Mouse (Mus musculus): ENCODE measurements around the gene Cog1.
"Not testable (repeated sequence)": the region's sequence is repeated elsewhere in the genome, so short reads cannot be mapped to it uniquely, and the experiment has no call there.

Gene Cog1

DNA sequence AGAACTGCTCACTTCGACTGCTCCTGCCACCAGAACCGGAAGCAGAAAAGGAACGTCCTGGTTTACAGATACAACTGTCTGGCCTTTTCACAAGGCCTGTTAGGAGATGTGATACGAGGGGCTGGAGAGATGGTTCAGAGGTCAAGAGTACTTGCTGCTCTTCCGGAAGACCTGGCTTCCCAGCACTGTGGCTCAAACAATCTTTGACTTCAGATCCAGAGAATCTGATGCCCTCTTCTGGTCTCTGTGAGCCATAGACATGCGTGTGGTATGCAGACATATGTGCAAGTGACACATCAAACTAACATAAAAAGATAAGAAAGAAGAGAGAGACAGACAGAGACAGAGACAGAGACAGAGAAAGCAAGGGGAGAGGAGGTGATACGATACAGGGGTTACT, 16.7 kb upstream of the Cog1 start:
- no peak for DNase-seq

DNA sequence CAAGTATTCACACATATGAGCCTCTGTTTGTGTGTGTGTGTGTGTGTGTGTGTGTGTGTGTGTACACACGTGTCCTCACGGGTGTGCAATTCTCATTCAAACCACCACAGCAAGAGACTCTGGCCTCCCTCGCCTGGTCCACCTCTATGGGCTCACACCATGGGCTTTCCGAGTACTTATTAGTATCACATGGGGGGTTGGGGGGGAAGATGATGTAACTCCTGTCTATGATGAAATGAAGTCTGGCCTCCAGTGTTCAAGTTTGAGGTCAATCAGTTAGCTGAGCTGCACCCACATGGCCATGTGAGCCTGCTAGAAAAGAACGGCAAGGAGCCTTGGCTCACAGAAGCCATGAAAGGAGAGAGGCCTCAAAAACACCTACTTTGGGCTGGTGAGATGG, 15.6 kb upstream of the Cog1 start:
- no peak for DNase-seq

DNA sequence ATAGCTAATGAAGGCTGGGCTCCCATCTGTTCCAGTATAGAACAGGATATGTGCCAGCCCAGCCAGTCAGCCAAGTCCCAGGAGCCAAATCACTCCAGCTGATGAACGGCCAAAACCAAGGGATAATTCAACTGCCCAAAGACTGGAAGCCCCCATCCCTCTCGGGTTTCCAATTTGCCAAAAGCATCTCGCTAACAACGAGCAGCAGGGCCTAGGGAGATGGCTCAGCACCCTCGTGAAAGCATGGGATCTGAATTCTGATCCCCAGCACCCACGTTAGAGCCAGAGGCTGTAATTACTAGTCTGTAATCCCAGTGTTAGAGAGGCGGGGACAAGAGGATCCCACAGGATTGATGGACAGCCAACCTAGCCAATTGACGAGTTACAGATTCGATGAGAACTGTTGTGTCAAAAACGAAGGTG, 14.3 kb upstream of the Cog1 start:
- DNase-seq = no peak

DNA sequence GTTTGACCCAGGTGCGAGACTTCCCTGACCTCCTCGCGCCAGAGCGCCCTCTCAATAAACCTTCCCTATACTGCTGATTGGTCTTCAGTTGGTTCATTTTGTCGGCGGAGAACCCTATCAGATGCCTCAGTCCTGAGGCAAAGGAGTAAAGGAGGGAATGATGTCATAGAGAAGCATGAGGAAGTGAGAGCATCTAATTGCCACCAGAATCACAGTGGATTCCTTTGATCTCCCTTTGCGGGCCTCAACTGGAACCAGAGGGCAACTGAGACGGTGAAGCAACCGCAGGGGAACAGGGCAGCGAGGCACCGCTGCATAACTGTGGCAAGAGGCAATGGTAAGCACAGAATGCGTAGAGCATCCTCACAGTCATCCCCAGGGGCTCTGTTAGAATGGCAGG, 10.3 kb upstream of the Cog1 start:
- DNase-seq = no peak

DNA sequence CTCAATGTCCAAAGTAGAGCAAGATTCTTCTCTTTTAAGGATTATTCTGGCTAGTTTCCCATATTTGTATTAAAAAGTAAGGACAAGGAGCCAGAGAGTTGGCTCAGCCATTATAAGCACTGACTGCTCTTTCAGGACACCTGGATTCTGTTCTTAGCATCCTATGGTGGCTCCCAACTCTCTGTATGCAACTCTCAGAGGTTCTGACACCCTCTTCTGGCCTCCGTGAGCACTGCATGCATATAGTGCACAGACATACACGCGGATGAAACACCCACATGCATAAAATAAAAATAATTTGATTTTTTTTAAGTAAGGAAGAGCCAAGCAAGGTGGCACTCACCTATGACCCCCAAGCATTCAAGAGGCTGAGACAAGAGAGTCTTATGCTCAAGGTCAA, 3.8 kb upstream of the Cog1 start:
- no peak for DNase-seq

DNA sequence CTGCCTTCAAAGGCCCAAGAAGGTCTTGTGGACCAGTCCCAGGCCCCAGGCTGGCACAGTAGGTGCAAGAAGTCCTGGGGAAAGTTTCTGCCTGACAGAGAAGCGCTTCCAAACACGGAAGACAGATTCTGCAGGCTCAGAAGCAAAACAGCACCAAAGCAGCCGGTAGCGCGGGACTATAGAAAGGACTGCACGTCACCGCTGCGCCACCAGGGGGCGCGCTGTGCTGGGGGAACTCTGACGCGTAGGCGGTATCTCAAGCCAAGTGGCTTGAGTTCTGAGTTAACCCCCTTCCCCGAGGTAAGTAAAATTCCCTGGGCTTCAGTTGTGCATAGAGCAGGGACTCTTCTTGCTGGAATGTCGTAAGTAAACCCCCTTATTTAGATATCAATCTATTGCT, 817 bp upstream of the Cog1 start:
- DNase-seq = peak; percentile 91 to 96

DNA sequence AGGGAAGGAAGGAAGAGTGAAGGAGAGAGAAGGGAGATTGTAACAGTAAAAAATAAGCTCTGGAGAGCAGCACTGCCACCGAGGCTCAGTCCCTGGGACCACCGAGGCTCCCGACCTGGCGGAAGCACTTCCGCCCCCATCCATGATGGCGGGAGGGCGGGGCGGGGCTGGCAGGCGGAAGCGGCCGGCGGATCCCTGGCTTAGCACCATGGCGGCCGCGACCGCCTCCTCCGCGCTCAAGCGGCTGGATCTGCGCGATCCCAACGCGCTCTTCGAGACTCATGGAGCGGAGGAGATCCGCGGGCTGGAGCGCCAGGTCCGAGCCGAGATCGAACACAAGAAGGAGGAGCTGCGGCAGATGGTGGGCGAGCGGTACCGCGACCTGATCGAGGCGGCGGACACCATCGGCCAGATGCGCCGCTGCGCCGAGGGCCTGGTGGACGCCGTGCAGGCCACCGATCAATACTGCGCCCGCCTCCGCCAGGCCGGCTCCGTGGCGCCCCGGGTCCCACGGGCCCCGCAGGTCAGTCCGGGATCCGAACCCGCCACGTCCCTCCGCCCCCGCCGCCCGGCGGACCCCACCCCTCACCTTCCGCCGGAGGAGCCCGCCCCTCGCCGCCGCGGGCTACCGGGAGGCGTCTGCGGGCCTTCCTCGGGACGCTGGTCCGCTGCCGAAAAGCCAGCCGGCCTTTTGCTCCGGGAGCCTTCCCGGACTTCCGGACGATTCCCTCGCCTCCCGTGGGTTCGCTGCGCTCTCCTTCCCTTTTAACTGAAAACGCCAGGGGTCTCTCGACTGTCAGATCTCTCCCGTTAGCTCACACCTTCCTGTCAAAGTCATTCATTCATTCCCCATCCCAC, 613 bp downstream of the Cog1 start, which contains the start of gene Slc39a11:
Slc39a11 (minus strand) TSS at position 727 of the 858 bp plus-strand sequence.
- DNase-seq = peak; percentile 81 to 87

DNA sequence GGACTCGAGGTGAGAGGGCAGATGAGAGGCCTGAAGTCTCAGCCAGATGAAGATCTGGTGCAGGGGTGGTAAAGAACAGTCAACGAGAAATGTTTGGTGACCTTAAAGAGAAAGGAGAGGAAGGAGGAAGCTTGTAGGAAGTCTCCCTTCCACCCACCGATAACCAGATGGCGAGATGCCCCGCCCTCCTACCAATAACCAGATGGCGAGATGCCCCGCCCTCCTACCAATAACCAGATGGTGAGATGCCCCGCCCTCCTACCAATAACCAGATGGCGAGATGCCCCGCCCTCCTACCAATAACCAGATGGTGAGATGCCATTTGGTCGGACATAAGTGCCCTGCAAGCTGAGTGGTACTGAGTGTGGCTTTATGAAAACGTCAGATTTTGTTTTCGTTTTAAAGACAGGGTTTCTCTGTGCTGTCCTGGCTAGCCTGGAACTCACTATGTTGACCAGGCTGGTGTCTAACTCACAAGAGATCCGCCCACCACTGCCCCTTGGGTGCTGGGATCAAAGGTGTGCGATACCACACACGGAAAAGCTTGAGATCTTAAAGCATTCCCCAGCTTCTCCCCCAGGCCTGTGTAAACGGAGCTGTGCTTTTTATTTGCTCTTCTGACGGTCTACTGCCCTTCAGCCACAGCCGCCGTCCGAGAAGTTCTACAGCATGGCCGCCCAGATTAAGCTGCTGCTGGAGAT, 2.4 kb downstream of the Cog1 start:
- DNase-seq = peak; percentile 69 to 77

DNA sequence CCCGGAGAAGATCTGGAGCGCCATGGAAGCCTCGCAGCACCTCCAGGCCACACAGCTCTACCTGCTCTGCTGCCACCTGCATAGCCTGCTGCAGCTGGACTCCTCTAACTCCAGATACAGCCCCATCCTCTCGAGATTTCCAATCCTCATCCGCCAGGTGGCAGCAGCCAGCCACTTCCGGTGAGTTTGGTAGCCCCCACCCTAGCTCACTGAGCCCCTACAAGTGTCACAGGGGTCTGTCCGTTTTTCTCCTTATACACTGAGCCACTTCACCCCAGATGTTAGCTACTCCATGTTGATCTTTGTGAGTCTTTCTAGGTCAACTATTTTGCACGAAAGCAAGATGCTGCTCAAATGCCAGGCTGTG, 2.9 kb downstream of the Cog1 start:
- DNase-seq = peak; percentile 63 to 75

DNA sequence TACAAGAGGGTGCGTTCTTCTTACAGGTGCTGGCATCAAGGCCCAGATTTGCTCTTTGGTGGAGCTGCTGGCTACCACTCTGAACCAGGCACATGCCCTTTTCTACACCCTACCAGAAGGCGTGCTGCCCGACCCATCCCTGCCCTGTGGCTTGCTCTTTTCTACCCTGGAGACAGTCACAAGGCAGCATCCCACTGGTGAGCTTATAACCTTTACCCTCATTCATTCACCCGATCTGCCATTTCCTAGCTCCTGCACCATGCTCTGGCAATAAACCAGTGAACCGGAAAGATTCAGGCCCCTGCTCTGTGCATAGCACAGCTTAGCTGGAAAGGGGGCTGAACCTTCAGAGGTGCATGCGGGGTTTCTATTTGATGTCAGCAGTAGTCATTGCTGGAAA, 3.5 kb downstream of the Cog1 start:
- DNase-seq = peak in 1 of 2 experiments; percentile 22

DNA sequence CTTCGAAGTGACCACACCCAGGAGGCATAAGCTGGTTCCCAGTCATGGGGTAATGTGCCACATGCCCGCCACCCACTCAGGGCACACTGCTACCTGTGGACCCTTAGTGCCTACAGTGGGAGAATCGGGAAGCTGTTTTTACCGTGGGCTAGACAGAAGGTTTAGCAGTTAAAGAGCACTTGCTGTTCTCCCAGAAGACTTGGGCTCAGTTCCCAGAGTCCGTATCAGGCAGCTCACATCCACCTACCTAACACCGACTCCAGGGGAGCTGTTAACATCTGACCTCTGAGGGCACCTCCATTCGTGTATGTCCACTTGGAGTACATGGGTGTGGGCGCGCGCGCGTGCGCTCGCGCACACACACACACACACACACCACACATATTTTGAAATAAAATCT, 5.1 kb downstream of the Cog1 start:
- DNase-seq = peak in 1 of 2 experiments; percentile 28

DNA sequence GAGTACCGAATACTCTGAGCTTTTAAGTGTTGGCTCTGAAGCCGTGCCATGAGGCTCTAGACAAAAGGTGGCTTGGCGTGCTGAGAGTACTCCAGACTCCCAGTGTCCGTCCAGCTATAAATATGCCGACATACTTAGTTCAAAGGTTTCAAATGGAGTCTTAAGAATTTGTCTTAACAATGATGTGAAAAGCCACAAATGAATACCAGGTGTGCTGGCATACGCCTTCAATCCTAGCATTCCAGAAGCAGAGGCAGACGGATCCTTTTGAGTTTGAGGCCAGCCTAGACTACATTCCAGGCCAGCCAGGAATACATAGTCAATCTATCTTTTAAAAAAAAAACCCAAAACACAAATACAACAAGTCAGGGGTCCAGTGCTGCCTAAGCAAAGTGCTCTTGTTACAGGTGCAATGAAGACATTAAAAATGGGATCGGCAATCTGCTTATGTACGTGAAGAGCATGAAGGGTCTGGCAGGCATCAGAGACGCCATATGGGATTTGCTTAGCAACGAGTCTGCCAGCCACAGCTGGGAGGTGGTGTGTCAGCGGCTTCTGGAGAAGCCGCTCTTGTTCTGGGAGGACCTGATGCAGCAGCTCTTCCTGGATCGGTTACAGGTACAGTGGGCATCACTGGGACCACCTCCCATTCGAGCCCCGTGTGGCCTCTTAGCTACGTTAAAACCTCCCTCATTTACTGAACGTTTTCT, 5.7 kb downstream of the Cog1 start:
- peak in 1 of 2 experiments; percentile 42 for DNase-seq

DNA sequence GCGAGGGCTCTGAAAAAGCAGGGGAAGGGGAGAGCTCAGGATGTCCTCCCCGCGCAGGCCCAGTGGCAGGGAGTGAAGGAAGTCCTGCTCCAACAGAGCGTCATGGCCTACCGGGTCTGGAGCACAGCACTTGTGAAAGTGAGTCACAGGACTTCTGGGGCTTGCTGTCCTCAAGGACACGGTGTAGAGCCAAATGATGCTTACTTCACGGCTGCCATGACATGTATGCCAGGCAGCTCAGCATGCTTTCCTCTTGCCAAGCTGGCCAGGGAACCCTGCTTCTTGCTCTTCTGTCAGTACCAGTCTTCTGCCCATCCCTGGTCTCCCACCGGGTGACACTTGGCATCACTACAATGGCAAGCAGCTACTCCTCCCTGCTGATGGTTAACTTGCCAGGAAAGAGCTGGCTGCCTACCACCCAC, 7.6 kb downstream of the Cog1 start:
- peak; percentile 93 to 95 for DNase-seq

DNA sequence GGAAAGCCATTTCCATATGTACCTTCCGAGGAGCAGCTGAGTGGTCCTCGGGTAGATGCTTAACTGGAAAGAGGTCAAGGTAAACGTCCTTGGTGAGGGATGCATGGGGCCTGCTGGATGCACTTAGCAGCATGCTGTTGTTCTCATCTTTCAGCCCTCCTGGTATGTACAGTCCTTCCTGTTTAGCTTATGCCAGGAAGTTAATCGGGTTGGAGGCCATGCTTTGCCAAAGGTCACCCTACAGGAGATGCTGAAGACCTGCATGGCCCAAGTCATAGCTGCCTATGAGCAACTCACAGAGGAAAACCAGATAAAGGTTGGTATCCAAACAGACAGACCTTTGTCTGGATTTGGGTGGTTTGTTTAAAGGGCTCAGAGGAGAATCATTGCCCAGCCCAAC, 8.3 kb downstream of the Cog1 start:
- DNase-seq = peak in 1 of 2 experiments; percentile 41

DNA sequence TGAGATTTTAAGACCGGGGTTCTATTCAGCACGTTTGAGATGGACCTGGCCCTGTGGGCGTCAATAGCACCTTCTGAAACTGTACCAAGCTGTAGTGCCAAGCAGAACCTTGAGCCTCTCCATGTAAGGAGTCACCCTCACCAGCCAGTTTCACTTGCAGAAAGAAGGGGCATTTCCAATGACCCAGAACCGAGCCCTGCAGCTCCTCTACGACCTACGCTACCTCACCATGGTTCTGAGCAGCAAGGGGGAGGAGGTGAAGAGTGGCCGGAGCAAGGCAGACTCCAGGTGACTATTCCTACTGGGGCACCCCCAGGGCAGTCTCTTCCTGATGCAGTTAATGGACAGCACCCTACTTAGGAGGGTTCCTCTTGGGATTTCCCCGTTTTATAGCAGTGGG, 9.3 kb downstream of the Cog1 start:
- no peak for DNase-seq

DNA sequence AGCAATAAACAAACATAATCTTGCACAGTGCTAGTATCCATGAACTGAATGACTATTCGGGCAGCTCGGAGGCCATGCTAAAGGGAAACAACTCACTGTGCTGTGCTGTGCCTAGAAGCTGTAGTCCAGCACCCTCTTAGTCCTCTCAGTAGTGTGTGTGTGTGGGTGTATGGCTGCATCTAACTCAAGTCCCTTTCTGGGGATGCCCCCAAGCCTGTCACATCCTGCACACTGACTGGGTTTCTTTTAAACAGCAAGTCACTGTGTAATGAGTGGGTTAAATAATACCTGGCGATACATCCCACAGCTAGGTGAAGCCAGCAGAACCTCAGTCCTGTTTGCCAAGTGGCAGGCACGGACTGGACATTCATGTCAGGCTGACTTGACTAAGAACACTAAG, 9.8 kb downstream of the Cog1 start:
- DNase-seq = no peak

DNA sequence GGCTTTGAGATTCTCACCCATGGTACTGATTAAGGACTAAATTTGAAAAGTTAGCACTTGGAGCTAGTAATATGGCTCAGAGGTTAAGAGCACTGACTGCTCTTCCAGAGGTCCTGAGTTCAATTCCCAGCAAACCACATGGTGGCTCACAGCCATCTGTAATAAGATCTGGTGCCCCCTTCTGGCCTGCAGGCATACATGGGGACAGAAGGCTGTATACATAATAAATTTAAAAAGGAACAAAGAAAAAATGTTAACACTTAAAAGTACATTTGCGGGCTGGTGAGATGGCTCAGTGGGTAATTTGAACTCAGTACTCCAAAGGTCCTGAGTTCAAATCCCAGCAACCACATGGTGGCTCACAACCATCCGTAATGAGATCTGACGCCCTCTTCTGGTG, 11.2 kb downstream of the Cog1 start:
- not testable (repeated sequence) for DNase-seq

DNA sequence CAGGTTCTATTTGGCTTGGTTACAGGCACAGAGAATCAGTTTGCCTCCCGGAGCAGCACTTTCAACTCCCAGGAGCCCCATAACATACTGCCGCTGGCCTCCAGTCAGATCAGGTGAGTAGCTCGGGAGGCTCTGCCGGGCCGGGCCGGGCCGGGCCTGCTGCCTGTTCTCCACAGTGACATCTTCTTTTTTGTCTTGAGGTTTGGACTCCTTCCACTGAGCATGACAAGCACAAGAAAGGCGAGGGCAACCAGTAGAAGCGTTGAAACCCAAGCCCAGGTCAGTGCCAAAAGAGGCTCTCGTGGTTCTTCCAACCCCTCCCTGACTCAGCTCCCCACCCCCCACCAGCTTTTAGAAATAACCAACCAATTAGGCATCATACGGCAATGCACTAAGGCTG, 12.0 kb downstream of the Cog1 start:
- peak; percentile 58 to 59 for DNase-seq

DNA sequence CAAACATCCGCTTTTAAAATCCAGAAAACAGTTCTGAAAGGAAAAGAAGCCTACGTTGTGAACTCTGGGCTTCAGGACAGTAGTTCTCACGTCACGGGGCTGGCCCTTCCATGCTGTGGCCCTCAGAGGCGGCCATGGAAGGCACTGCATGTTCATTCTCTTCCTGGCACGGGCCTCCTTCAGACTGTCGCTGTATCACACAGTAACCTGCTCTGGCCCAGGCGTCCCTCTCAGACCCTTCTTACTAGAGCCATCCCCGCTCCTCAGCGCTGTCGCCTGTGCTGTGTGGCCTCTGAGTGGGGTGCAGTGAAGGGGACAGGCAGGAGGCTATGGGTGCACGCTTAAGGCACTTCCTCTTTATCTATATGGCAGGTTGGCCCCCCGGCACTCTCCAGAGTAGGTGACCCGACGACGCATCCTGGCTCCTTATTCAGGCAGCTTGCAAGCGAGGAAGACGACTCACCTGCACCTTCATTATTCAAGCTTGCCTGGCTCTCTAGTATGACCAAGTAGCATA, 12.9 kb downstream of the Cog1 start:
- DNase-seq = peak in 1 of 2 experiments; percentile 30

DNA sequence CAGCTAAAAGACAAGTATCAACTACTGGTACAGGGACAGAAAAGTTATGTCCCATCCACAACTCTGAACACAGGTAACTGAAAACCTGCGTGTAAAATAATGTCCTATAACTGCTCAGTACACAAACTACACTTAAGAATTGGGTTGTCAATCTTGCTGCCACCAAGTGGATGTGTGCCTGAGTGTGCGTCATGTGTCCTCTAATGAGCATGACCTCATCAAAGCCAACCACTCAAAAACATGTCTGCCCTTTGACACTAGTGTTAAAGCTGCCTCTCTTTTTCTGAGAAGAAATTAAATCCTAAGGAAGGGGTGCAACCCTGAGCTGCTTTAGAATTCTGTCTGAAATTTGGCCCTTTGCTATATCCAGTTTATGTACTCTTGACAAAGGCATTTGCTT, 15.3 kb downstream of the Cog1 start:
- no peak for DNase-seq

DNA sequence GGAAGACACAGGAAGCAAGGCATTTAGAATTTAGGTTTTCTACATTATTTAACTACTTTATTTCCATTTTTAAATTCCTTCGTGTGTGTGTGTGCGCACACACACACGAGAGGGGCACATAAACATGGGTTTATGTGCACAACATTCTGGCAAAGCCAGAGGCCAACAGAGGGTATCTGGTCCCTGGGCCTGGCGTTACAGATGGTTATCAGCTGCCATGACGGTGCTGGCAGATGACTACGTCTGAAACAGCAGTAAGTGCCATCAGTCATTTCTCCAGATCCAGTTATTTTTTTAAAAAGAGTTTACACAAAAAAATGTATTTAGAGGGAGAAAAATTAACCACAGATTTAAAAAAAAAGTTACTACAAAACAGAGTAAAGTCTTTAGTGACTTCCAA, 17.2 kb downstream of the Cog1 start:
- DNase-seq = no peak

DNA sequence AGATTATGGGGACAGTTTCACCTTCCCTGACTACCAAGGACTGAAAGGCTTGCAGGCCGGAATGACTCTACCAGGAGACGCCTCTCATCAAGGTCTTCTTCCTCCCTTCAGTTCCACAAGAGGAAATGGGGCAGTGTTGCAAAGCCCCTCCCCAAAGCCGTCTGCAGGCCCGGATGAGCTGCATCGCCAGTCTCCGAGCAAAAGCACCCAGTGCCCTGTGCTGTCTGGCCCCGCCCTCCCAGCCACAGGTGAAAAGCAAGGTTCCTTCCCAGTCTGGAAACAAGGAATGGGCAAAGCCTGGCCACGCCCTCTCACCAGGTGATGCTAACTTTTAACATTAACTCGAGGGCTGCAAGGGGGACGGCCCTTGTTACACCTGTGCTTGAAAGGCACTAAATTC, 17.7 kb downstream of the Cog1 start:
- DNase-seq = peak in 1 of 2 experiments; percentile 42

DNA sequence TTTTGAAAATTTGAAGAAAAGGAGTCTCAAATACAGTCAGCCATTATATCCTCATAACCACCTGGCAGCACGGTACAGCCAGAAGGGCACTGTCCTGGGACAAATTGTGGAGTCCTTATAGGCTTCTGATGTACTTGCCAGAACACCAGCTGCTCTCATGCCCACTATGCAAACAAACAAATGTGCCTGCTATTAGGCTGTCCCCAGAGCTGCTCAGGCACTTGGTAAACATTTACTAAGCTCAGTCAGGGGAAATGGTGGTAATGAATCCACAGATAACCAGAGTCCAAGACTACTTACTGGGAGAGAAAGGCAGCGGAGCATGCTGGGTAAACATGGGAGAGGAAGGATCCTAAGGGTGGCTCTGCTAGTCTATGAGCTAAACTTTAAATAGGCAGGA, 18.2 kb downstream of the Cog1 start:
- peak in 1 of 2 experiments; percentile 32 for DNase-seq

Measured in cerebellum, postnatal 25 days (tissue).